Mouse (Mus musculus): ENCODE results near the gene Eno3.

GRCm38 (mm10) chr11:70674014-70674413 is 17.0 kb downstream of the Eno3 start:
- no peak for TF ChIP-seq MAX (IDR thresholded peaks at IDR 0.05; ENCODE audit: low read length)
- no peak for TF ChIP-seq USF1 (IDR thresholded peaks at IDR 0.05; ENCODE audit: low read depth, low read length)
- TF ChIP-seq POLR2A (IDR thresholded peaks at IDR 0.05; ENCODE audit: control insufficient read depth in 1 of 2, insufficient read depth in 1 of 2, low read depth in 1 of 2, low read length in 2 of 2, poor library complexity in 1 of 2) = no peak
- TF ChIP-seq E2F4 (IDR thresholded peaks at IDR 0.05; ENCODE audit: borderline replicate concordance, low read depth, low read length) = no peak
- TF ChIP-seq CTCF (IDR thresholded peaks at IDR 0.05 in 2 of 3, conservative IDR thresholded peaks at IDR 0.05 in 1 of 3; ENCODE audit: control insufficient read depth in 1 of 3, insufficient read depth in 1 of 3, low read depth in 2 of 3, low read length in 3 of 3, poor library complexity in 1 of 3, severe bottlenecking in 1 of 3) = no peak
- TF ChIP-seq ZC3H11A (IDR thresholded peaks at IDR 0.05; ENCODE audit: low read depth, low read length) = no peak
- TF ChIP-seq HCFC1 (IDR thresholded peaks at IDR 0.05; ENCODE audit: low read depth, low read length) = no peak
- no peak for TF ChIP-seq RCOR1 (IDR thresholded peaks at IDR 0.05; ENCODE audit: low read depth, low read length)
- TF ChIP-seq ZKSCAN1 (IDR thresholded peaks at IDR 0.05; ENCODE audit: low read depth, low read length) = no peak

Data from MEL (cell line).